Mouse (Mus musculus) intestine, embryonic 16.5 days (tissue): Measurements from ENCODE around the gene Plxna2. TPM values are rescaled to one million over a fixed set of nuclear protein-coding genes. Genes with fewer than 3 reads are reported as not detected.

Source experiments
- ATAC-seq: fragments of 200-750 bp; cut with Nextera tagmentation; 2 replicates; pipeline ENCODE4 v1.8.0; 2017; ENCODE audit warnings: moderate TSS enrichment, moderate library complexity
- H3K27ac ChIP-seq: fragments of 300-500 bp; sonication (generic); 2 replicates; pipeline ENCODE4 v1.5.1; 2014; ENCODE audit warnings: mild to moderate bottlenecking, low read length
- H3K27me3 ChIP-seq: fragments of 300-500 bp; sonication (generic); replicated peaks from 2 replicates; pipeline ENCODE4 v1.6.1; 2014; ENCODE audit warnings: low read length, control low read depth, mixed read lengths; ENCODE audit not compliant: control insufficient read depth, insufficient read depth
- H3K36me3 ChIP-seq: fragments of 300-500 bp; sonication (generic); 2 replicates; pipeline ENCODE4 v1.6.1; 2014; ENCODE audit warnings: low read length, control low read depth; ENCODE audit not compliant: control insufficient read depth, insufficient read depth
- H3K4me1 ChIP-seq: fragments of 300-500 bp; sonication (generic); 2 replicates; pipeline ENCODE4 v1.6.1; 2014; ENCODE audit warnings: low read length, control low read depth, mixed read lengths; ENCODE audit not compliant: control insufficient read depth, insufficient read depth
- H3K4me2 ChIP-seq: fragments of 300-500 bp; sonication (generic); 2 replicates; pipeline ENCODE4 v1.6.1; 2014; ENCODE audit warnings: low read depth, low read length, control low read depth
- H3K4me3 ChIP-seq: fragments of 300-500 bp; sonication (generic); 2 replicates; pipeline ENCODE4 v1.5.1; 2014; ENCODE audit warnings: mild to moderate bottlenecking, low read length
- H3K9ac ChIP-seq: fragments of 300-500 bp; sonication (generic); 2 replicates; pipeline ENCODE4 v1.6.1; 2014; ENCODE audit warnings: low read depth, low read length
- H3K9me3 ChIP-seq: fragments of 300-500 bp; sonication (generic); 2 replicates; pipeline ENCODE4 v1.6.1; 2016; ENCODE audit warnings: low read length, control low read depth; ENCODE audit not compliant: control insufficient read depth
- WGBS: fragments of 180-500 bp; shearing (Covaris S2); extraction: QIAGEN DNeasy Blood & Tissue Kit; methylation state at CpG from one replicate; pipeline ENCODE4 v1.1.7; 2014; 5-methylcytosine and 5-hydroxymethylcytosine counted together
- polyA plus RNA-seq: library from polyadenylated mRNA; unstranded; fragments of >200 nt; fragmentation: Nextera tagmentation; extraction: Ambion mirVana; gene quantifications from 2 replicates; pipeline ENCODE4 v1.2.1, GENCODE M21; 2015

Gene Plxna2
- polyA plus RNA-seq, 1 experiment from 2014 or later: 4.3 TPM

- Histone ChIP-seq H3K9me3 (no peaks in the 10 kb centered on the region), H3K27ac (no peak overlapping the region), H3K36me3 (no peaks in the 10 kb centered on the region), H3K27me3 (no peaks in the 10 kb centered on the region), H3K4me2 (no peak overlapping the region), H3K4me1 (no peaks in the 10 kb centered on the region), H3K9ac (no peak overlapping the region), H3K4me3 (no peak overlapping the region)
- ATAC-seq: no peak
- 23% methylated on average over 1 of the region's 1 CpGs for WGBS
These were observed 69.7 kb downstream of the Plxna2 start for GRCm38 (mm10) chr1:194687746-194688145.

- Histone ChIP-seq H3K4me2 (no peak overlapping the region), H3K36me3 (no peaks in the 10 kb centered on the region), H3K9ac (no peak overlapping the region), H3K4me3 (no peak overlapping the region), H3K9me3 (no peaks in the 10 kb centered on the region), H3K27ac (no peak overlapping the region), H3K27me3 (no peaks in the 10 kb centered on the region), H3K4me1 (no peaks in the 10 kb centered on the region)
- no peak for ATAC-seq
- WGBS: 39% methylated on average over 2 of the region's 2 CpGs
These were observed 70.1 kb downstream of the Plxna2 start for GRCm38 (mm10) chr1:194688161-194688560.

DNA sequence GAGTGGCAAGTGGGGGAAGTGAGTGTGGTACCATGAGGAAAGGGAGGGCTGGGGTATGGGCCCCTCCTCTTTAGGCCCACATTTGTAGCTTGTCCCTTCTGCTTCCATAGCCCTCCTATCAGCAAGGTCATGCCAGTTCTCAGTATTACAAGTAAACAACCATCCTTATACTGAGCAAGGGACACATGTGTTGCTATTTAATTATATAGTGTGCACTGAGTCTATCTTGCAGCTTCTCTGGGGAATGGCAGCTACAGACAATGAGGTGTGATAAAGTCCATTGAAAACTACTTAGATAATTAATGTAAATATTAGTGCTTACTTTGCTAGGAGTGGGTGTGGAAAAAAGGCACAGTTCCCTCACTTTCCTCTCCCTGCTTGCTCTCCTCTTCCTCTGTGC, 75.0 kb downstream of the Plxna2 start:
- Histone ChIP-seq H3K36me3 (no peaks in the 10 kb centered on the region), H3K27me3 (no peaks in the 10 kb centered on the region), H3K4me2 (no peak overlapping the region), H3K9ac (no peak overlapping the region), H3K4me1 (0 out of 2 replicates have a peak, but pooled peaks cover 2% of the 10 kb centered on the region), H3K9me3 (no peaks in the 10 kb centered on the region), H3K27ac (no peak overlapping the region), H3K4me3 (no peak overlapping the region)
- ATAC-seq: no peak

DNA sequence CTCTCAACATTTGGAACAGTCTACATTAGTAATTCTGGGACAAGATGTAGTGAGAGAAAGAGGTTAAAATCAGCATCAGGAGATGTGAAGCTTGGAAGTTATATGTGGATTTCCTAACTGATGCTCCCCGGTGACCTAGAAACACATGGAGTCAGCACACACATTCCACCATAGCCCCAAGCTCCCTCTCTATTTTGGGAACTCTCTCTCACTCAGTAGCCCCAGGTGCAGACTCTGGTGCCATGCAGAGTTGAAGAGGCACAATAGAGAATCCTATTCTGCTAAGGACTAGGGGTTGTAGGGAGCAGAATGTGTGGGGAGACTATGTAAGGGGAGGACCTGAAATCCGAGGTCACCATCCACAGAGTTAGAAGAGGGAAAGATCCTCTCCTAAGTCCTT, 75.5 kb downstream of the Plxna2 start:
- H3K4me1 ChIP-seq: 0 out of 2 replicates have a peak, but pooled peaks cover 2% of the 10 kb centered on the region
- ATAC-seq: no peak
- H3K36me3 ChIP-seq: no peaks in the 10 kb centered on the region
- H3K4me2 ChIP-seq: no peak overlapping the region
- WGBS: 81% methylated on average over 2 of the region's 2 CpGs
- H3K27me3 ChIP-seq: no peaks in the 10 kb centered on the region
- no peak overlapping the region for H3K9ac ChIP-seq
- H3K27ac ChIP-seq: no peak overlapping the region
- H3K4me3 ChIP-seq: no peak overlapping the region
- no peaks in the 10 kb centered on the region for H3K9me3 ChIP-seq

DNA sequence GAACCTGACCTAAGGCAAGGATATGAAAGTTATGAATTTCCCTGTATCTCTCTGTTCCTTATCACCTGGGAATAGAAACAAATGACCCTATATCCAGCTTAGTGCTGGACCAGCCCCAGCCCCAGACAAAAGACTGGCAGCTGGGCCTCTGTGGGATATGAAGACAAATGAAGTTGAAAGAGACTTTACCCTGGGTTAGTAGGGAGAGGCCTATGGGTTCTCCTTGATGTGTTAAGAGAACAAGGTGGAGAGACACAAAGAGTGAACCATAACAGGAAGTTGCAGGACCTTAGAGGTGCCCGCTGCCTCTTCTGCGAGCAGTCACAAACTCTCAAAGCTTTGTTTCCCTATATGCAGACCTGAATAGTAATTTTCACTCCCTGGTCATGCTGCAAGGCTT, 76.8 kb downstream of the Plxna2 start:
- no peaks in the 10 kb centered on the region for H3K27me3 ChIP-seq
- H3K4me2 ChIP-seq: no peak overlapping the region
- 0 out of 2 replicates have a peak, but pooled peaks cover 2% of the 10 kb centered on the region for H3K4me1 ChIP-seq
- no peak overlapping the region for H3K27ac ChIP-seq
- peak; percentile 60 for ATAC-seq
- H3K4me3 ChIP-seq: no peak overlapping the region
- WGBS: 70% methylated on average over 2 of the region's 2 CpGs
- H3K9ac ChIP-seq: no peak overlapping the region
- no peaks in the 10 kb centered on the region for H3K9me3 ChIP-seq
- H3K36me3 ChIP-seq: no peaks in the 10 kb centered on the region

DNA sequence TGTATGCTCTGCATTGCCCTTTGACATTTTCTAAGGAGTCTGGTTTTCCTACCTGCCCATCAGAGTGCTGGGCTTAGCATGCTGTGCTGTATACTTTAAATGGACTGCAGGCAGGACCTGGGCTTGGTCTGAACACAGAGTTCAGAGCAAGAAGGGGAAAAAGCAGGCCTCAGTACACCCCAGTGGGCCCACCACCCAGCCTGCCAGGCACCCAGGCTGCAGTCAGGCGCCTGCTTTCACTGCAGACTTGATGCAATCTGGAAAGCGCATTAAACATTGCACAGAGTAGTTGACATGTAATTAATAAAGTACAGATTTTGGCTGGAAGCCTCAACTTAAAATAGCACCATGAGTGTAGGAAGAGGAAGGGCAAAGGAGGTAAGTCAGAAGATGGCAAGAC, 79.4 kb downstream of the Plxna2 start:
- no peak for ATAC-seq
- Histone ChIP-seq H3K27me3 (no peaks in the 10 kb centered on the region), H3K4me1 (0 out of 2 replicates have a peak, but pooled peaks cover 2% of the 10 kb centered on the region), H3K27ac (no peak overlapping the region), H3K9ac (no peak overlapping the region), H3K36me3 (no peaks in the 10 kb centered on the region), H3K4me2 (no peak overlapping the region), H3K4me3 (no peak overlapping the region), H3K9me3 (no peaks in the 10 kb centered on the region)
- WGBS: 54% methylated on average over 2 of the region's 2 CpGs

GRCm38 (mm10) chr1:194699321-194699720, 81.3 kb downstream of the Plxna2 start:
- Histone ChIP-seq H3K4me1 (0 out of 2 replicates have a peak, but pooled peaks cover 2% of the 10 kb centered on the region), H3K9ac (no peak overlapping the region), H3K4me3 (no peak overlapping the region), H3K4me2 (no peak overlapping the region), H3K27ac (no peak overlapping the region), H3K9me3 (no peaks in the 10 kb centered on the region), H3K27me3 (no peaks in the 10 kb centered on the region), H3K36me3 (no peaks in the 10 kb centered on the region)
- ATAC-seq: no peak
- 72% methylated on average over 3 of the region's 3 CpGs for WGBS

GRCm38 (mm10) chr1:194703235-194703634, 85.2 kb downstream of the Plxna2 start:
- no peak overlapping the region for H3K4me2 ChIP-seq
- no peak overlapping the region for H3K9ac ChIP-seq
- no peak for ATAC-seq
- H3K9me3 ChIP-seq: no peaks in the 10 kb centered on the region
- H3K4me3 ChIP-seq: no peak overlapping the region
- WGBS: 66% methylated on average over 2 of the region's 2 CpGs
- no peaks in the 10 kb centered on the region for H3K36me3 ChIP-seq
- H3K27ac ChIP-seq: no peak overlapping the region
- no peaks in the 10 kb centered on the region for H3K27me3 ChIP-seq
- no peaks in the 10 kb centered on the region for H3K4me1 ChIP-seq

DNA sequence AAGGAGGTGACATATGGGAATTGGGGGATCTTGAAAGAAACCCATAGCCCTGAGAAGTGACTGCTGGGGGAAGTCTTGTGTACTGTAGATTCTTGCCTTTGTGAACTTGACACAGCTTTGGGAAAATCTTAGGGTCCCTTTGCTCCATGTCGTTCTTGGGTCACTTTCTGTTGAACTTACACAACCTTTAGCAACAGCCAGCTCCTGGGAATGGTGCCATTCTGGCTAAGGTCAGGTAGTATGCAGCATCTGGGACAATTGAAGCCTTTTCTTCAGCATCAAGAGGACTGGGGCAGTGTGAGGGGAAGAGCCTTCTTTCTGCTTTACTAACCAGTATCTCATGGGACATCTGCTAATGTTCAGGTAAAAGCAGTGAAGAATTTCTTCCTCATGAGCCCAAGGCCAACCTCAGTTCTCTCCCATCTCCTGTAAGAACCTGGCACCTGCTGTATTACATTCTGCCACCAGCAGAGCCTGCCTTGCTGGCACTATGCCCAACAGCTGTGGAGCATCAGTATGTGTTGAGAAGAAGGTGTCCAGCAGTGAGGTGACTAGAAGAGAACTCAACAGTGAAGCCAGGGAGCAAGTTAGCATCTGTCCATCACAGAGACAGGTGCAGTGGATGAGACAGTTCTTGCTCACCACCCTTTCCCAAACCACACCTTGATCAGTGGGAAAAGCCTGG, 86.3 kb downstream of the Plxna2 start:
- Histone ChIP-seq H3K27me3 (no peaks in the 10 kb centered on the region), H3K9ac (no peak overlapping the region), H3K4me3 (no peak overlapping the region), H3K4me1 (no peaks in the 10 kb centered on the region), H3K9me3 (no peaks in the 10 kb centered on the region), H3K4me2 (no peak overlapping the region), H3K36me3 (no peaks in the 10 kb centered on the region), H3K27ac (no peak overlapping the region)
- 88% methylated on average over 1 of the region's 1 CpGs for whole genome bisulfite sequencing
- no peak for ATAC-seq

DNA sequence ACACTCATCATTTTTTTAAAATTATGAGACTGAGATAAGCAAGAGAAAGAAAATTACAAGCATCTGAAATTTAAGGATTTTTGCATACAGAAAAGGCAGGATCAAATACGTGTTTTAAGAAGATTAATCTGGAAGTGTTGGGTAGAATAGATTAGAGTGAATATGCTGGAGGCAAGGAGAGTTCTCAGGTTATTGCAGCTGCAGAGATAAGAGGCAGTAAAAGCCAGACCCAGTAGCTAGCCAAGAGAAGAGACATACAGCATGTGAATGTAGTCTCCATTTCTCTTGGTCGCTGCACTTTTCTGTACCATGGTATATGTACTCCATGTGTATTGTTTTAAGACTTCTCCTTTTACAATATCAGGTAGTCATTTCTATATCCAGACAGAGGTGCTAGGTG, 88.5 kb downstream of the Plxna2 start:
- 46% methylated on average over 2 of the region's 2 CpGs for WGBS
- H3K4me1 ChIP-seq: no peaks in the 10 kb centered on the region
- no peaks in the 10 kb centered on the region for H3K27me3 ChIP-seq
- no peak overlapping the region for H3K4me2 ChIP-seq
- H3K4me3 ChIP-seq: no peak overlapping the region
- no peak overlapping the region for H3K9ac ChIP-seq
- no peak overlapping the region for H3K27ac ChIP-seq
- H3K36me3 ChIP-seq: no peaks in the 10 kb centered on the region
- ATAC-seq: no peak; the same call in 1 of the 2 replicates
- no peaks in the 10 kb centered on the region for H3K9me3 ChIP-seq
